Mouse (Mus musculus) embryo, embryonic 10.5 days (tissue): ENCODE results near the gene Gpr146.

Experiments used
- DNase-seq: peaks from one replicate; pipeline ENCODE4 v3.0.0-alpha.2; 2015; ENCODE audit warnings: low spot score

Gene Gpr146

DNA sequence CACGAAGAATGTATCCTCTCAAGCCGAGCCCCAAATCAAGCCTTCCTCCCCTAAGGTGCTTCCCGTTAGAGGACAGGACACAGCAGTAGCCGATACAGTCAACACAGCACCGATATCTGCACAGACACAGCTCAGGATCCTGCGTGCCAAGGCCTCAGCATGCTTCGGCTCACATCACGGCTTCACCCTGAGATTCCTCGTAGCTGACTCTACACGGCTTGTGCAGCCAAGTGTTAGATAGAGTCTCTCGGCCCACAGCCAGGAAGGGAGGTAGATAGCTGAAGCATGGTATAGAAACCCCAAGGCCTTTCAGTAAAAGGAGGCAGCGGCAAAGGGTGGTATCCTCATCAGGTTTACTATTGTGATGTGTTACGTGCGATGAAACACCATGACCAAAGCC, 22.5 kb downstream of the Gpr146 start:
- no peak for DNase-seq

DNA sequence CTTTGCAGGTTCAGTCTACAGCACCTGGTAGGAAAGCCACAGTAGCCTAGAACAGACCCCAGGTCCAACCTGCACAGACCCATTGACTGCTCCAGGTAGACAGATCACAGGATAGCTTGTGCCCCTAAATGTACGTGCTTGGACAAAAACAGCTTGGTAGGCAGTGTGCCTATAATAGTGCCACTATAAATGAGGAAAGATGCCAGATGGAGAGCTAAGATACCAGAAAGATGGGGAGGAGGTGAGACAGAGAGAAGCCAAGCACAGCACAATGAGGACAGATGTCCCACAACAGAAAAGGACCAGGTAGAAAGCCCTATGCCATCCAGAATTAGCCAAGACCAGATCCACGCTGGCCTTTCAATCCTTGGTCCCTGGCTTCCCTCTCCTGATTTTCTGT, 24.6 kb downstream of the Gpr146 start:
- no peak for DNase-seq

- no peak for DNase-seq
These were observed 26.3 kb downstream of the Gpr146 start for GRCm38 (mm10) chr5:139403692-139404260.

GRCm38 (mm10) chr5:139404801-139405401, 27.4 kb downstream of the Gpr146 start, which contains the start of gene C130050O18Rik:
Gene C130050O18Rik, plus strand, starts transcription at chr5:139405280.
- DNase-seq: no peak

DNA sequence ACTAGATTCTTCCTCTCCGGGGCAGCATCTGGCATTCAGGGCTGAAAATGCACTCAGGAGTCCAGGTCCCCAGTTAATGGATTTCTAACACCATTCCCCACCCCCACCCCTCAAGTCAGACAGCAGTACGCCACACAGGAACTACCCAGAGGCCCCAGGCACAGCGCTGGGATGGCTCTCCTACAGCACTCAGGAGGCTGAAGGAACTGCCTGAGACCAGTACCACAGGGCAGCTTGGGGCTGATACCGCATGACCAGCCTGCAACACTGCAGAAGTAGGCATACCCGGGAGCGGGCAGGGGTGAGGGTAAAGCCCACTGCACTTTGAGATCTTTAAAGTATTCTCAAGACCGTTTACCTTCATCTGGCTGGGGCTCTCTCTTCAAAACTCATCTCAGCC, 28.0 kb downstream of the Gpr146 start:
- no peak for DNase-seq

GRCm38 (mm10) chr5:139405953-139406352, 28.5 kb downstream of the Gpr146 start:
- no peak for DNase-seq

DNA sequence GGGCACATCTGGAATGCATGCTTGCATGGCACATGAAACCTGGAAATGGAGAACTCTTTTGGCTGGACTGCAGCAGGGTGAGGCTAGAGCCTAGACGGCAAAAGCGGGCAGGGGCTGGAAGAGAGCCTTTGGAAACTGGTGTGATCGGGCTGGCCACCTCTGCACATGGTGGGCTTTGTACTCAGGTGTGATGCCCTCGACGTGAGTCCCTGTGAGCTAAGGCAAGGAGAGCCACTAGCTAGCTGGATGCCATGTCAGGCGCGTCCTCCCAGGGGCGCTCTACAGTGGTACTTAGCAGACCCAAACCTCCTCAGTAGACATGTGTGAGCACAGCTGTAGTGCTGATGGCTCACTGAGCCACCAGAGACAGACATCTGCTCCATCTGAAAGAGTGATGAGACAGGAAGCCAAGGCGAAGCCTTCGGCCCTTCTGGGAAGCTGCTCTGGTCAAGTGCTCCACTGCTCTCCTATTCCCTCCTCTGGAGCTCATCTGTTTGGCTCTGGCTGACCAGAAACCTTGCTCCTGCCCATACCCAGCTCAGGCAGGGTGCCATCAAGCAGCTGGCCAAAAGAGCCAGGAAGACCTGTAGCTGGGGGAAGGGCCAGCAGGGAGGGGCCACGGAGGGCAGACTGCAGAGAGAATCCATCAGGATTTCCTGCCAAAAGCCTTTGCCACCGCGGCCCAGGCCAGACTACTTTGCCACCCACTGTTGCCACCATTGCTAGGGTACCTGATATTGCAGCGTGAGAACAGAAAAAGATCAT, 29.8 kb downstream of the Gpr146 start:
- no peak for DNase-seq

- no peak for DNase-seq
These were observed 31.0 kb downstream of the Gpr146 start for GRCm38 (mm10) chr5:139408511-139408910.

GRCm38 (mm10) chr5:139409412-139409811, 31.9 kb downstream of the Gpr146 start:
- no peak for DNase-seq

- DNase-seq: no peak
These were observed 32.6 kb downstream of the Gpr146 start for GRCm38 (mm10) chr5:139410056-139410455.

- DNase-seq: no peak
These were observed 33.6 kb downstream of the Gpr146 start for GRCm38 (mm10) chr5:139411117-139411516.

DNA sequence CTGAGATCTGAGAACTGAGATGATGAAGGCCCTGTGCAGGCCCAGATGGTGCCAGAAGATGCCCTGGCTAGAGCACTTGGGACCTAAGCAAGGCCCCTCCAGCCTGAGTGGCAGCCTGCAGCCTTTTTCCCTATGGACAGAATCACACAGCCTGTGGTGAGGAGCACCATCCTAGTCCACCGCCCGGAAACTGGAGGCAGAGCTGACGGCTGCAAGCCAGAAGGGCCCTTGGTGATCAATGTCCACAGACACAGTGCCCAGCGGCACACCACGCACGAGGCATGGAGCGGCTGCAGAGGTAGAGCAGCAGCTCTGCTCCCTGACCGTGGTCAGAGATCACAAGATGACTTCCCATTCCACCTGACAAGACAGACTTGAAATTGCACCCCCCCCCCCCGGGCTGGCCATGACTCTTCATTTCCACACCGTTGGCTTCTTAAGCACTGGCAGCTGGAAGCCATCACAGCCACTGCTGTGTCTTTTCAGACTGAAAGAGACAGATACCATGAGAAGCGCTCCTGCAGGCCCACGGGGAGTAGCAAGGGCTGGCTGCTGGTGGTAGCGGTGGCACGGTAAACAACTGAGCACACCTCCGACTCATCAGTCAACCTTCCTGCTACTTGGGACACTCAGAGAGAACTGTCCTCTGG, 34.3 kb downstream of the Gpr146 start:
- no peak for DNase-seq

- DNase-seq: no peak
These were observed 36.0 kb downstream of the Gpr146 start for GRCm38 (mm10) chr5:139413545-139413944.

GRCm38 (mm10) chr5:139415001-139415400, 37.5 kb downstream of the Gpr146 start:
- DNase-seq: no peak

DNA sequence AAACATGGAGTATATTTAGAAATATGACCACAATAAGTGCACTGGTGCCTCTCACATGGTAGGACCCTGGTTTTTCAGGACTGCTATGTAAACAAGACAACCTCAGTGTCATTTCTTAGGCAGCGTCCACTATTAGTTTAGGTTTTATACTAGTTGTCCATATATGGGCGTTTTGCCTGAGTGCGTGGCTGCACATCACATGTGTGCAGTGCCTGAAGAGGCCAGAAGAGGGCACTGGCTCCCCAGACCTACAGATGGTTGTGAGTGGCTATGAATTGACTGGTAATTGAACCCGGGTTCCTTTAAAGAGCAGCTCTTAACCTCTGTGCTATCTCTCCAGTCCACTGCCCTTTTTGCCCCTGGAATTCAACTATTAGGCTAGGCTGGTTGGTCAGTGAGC, 39.4 kb downstream of the Gpr146 start:
- peak; percentile 40 for DNase-seq

GRCm38 (mm10) chr5:139417480-139417879, 40.0 kb downstream of the Gpr146 start:
- no peak for DNase-seq

DNA sequence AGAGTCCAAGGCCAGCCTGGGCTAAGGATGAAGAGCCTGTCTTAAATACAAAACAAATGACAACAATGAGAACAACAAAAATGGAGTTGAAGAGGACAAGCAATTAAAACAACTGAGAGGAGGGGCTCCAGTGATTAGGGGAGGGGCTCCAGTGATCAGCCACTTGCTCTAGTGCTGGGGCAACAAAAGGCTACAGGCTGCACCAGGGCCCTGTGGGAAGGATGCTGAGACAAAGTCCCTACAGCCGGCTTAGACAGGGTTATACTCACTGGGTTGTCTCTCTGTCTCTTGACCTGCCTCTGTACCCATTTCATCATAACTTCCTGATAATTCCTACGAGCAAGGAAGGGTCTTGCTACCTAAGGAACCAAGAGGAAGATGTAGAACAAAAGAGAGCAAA, 40.6 kb downstream of the Gpr146 start:
- no peak for DNase-seq

DNA sequence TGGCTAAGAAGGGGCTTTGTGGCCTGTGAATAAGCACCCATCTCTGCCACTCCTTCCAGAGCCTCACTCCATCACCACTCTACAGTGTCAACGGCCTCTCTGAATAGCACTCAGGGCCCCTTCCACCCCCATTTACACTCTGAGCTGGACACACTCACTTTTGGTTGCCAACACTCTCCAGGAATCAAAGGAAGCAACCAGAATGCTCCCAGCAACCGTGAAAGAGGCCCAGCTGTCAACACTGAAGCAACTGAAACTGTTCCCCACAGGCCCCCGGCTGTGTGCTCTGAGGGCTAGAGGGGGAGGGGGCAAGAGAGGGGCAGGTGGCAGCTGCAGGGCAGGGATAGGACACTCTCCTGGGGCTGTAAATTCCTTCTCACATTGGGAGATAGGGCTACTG, 41.1 kb downstream of the Gpr146 start:
- DNase-seq: peak; percentile 32

DNA sequence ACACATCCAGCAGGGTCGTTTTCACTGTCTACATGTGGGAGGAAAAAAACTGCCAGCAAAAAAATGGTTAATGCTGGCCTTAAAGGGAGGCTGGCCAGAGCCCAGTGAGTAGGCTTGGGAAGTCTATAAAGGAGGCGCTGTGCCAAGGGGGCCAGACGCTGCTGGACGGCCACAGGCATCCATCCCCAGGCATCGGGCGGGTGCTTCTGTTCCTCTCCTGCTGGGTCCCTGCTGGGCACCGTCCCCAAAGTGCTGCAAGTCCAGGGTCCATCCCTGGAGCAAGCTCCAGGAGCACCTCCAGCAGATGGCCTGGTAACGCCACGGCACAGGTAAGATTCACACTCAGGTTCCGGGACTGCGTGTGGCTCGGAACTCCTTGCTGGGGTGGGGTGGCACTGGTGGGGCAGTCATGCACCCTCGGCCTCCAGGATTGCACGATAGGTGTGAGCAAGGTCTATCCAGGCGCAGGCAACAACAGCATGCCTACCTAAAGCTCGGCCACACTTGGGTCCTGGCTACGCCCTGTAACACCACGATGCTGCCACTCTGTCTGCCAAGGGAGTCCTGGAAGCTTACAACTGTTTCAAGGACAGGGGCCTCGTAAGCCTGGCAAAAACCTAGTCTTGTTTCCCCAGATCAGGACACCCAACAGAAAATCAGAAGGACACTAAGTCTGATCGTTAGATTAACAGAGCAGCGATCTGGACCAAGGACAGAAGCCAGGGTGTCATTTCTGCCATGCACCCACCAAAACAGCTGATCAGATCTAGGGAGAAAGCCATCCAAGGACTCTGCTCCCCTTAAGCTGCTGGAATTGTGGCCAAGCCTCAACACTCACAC, 45.7 kb downstream of the Gpr146 start, which contains the start of gene Gper1:
Gene Gper1, plus strand, starts transcription at position 126 of the 840 bp plus-strand sequence.
- DNase-seq: no peak

DNA sequence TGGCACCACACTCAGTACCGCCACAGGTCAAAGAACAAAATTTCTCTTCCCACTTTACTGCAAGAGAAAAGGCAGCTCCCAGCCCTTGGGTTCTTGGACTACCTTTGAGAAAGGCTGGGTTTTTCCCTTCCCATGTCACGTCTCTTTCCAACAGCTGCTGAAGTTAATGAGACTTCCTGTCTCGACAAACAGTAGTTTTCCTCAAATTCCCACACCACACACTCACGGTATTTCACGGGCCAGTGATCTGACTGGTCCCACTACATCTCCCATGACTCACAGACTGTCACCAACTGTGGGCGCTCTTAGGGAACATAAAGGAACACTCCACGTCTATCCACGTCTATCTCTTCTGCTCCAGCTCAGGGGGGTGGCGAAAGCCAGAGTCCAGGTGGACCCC, 47.7 kb downstream of the Gpr146 start:
- no peak for DNase-seq

GRCm38 (mm10) chr5:139427001-139427400, 49.5 kb downstream of the Gpr146 start:
- DNase-seq: no peak

- DNase-seq: no peak
These were observed 50.5 kb downstream of the Gpr146 start for GRCm38 (mm10) chr5:139427989-139428388.
